Mouse (Mus musculus) hematopoietic stem cell, adult 5-6 weeks (primary cell): ENCODE results near the gene Pax9. TPM values are rescaled to one million over a fixed set of nuclear protein-coding genes. Genes with fewer than 3 reads are reported as not detected.
A peak's percentile ranks its signal among the peaks of the same experiment; 100 is the strongest.

Source experiments
- ATAC-seq, 2 experiments: fragments of 125-278 bp in 1 of 2; replicated peaks in 1 of 2; 2 replicates each; pipeline ENCODE4 v1.8.0; 2016 to 2017; ENCODE audit warnings: inconsistent platforms in 2 of 2, mild to moderate bottlenecking in 2 of 2, moderate number of reproducible peaks in 2 of 2, low read depth in 1 of 2, moderate TSS enrichment in 1 of 2; ENCODE audit not compliant: low FRiP score in 2 of 2, poor library complexity in 2 of 2, severe bottlenecking in 2 of 2, insufficient read depth in 1 of 2, low TSS enrichment in 1 of 2
- total RNA-seq: library from RNA; stranded (forward); fragments of 172-1452, 232-1000 nt; gene quantifications from 2 replicates; pipeline ENCODE4 v1.2.3, GENCODE M21; 2017

Pax9 gene
- 0.13 TPM in 1 of 2 replicates, not detected in the other for total RNA-seq

DNA sequence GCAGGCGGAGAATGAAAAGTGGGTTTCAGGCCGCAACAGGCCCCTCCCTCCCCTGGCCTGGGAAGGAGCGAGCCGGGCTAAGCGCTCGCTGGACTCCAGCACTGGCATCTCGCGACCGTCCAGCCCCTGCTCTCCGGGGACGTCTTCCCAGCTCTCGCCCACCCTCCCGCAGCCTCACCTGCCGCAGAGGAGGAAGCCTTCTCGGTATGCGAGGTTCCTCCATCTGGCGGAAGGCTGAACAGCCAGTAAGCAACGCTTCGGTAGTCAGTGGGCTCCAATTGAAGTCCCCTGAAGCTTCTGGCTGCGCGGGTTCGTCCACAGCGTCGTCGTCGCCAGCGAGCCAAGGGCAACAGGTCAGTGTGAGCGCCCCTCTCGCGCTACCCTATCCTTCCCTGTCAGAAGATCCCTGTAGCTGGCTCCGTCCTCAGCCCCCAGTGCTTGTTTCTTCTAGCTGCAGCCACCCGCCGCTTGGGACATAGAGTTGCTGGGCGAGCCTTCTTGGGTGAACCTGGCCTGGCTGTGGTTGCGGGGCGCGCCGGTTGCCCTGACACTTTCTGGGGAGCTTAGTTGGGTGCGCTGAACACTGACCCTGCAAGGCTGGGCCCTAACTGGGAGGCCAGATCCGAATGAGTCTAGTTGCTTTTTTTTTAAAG is at the start of gene Pax9:
Pax9 (plus strand) TSS at position 341 of the 653 bp plus-strand sequence.
- peak in 1 of 2 experiments; percentile 4; a peak in 1 of 4 replicates for ATAC-seq

DNA sequence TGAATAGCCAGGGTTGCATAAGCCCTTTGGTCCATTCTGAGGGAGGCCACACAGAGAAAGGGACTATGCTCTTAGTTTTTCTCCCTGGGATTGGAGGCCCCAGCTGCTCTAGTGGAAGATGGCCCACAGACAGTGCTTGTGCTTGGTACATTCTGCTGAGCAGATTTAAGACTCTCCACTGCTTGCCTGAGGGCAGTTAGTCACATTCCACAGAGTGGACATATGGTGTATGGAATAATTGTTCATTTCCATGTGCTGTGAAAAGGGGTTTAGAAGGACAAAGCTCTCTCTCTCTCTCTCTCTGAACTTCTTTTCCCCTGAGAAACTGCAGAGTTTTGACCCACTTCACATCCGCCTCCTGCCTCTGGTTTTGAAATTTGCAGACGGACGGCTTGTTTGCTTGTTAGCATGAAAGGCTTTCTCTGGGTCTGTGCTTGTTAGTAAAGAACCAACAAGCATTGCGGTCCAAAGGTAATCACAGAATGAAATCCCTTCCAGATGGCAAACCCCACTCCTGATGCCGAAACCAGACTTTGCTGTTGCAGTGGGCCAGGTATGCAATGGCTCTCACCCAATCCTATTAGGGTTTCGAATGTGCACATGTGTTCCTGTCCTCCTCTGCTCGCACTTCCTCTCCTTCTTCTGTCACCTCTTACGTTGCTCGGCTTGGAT is 22.0 kb upstream of the Pax9 start:
- ATAC-seq, result no peak

DNA sequence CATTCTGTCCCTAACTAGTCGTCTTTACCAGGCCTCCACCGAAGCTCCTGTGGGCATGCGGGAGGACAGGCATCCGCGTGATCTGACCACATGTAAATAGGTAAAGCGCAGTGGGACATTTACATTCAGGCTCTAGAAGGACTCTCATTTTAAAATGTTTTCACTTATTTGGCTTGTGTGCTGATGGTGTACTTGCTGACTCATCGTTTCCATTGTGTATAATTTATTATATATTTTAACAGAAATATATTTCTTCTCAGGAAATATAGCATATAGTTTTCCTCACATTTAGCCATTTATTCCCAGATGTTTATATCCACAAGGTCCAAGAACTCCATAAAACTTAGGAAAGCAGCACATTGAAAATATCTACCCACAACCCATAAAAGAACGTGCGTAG is 20.8 kb upstream of the Pax9 start:
- ATAC-seq, result no peak

DNA sequence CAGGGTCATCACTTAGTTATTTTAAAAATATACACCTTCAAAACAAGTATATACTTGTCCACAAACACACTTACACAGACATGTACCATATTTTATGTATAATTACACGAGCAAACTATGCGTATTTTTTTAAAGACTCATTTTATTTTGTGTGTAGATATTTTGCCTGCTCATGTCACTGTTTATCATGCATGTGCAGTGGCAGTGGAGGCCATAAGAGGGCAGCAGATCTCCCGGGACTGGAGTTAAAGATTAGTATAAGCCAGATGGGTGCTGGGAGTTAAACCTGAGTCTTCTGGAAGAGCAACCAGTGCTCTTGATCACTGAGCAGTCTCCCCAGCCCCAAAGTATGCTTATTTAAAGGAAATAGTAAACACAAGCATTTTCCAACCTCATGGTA is 16.8 kb upstream of the Pax9 start:
- ATAC-seq, result 0 out of 4 replicates have a peak, but pooled peaks of 1 of the 2 experiments have one; percentile 23

DNA sequence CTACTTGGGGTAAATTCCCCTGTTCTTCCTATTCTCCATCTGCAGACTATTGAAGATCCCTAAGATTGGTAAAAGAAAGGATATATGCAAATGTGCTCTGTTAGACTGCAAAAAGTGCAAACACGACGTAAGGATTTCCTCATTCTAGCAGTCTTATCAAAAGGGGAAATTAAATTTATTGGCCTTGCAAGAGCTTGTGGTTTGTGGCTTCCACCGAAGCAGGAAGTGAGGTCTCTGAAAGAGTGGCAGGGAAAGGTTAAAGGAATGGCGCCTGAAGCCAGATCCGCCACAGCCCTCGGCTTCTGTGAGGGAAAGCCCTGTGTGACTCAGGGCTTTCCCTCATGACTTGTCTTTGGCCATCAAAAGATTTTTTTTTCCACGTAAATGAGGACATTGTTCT is 13.9 kb upstream of the Pax9 start:
- ATAC-seq, result peak; percentile 96 to 97

DNA sequence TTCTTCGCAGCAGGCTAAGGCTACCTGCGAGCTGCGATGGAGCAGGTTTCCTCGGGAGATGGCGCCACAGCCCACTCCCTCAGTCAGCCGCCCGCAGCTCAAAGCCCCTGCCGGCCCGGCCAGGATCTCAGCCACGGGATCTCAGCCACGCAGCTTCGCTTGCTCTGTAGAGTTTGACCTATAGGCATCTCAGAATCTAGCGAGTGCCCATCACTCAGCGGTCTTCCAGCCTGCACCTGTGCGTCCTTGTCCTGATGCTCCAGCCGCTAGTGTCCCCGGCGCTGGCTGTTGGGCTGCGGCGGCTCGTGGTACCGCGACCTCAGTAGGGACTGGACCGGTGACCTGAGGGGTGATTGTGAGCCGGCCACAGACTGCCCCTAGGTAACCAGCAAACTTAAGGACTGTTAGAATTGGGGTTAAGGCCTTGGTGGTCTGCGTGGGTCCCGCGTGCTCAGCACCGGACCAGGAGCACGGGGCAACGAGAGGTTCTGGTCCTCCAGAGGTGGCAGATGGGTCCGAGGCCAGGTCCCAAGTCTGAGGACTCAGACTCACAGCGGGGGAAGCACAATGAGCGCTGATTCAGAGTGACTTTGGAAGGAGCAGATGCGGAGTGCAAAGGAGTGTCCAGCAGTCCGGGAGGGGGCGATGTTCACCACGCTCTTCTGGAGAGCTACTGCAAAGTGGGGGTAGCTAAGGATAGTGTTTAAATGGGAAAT is 10.3 kb upstream of the Pax9 start:
- no peak for ATAC-seq

DNA sequence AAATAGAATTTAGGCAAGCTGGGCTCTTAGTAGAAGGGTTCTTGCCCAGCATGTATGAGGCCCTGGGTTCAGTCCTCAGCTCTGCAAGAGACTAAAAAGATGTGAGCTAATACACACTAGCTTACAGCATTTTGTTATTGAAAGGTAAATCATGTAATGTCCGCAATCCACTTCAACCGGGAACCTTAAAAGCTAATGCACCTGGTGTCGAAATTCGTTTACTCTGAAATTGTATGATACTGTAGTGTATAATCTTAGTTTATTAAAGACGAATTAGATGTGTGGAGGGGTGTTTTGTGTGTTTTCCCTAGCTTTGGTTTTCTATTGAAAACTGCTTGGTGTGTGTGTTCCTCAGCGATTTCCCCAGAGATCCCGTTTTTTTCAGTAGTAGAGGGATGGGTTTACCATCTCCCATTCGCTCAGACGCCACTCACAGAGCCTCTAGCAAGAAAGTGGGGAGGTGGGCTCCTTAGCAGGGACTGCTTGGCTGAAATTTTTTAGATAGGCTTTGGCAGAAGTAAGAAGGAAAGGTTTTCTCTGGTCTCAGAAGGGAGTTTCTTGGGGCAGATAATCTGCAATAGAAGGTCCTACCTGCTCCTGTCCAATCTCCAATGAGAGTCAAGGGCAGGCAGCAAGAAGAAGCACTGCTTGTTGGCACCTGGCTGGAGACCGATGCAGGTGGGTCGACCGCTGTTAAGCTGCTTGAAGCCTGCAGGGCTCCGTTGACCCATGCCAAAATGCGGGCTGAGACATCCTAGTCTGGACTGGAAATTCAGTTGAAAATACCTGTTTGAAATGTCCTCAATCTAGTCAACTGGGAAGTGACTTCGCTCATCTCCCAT is 3.7 kb upstream of the Pax9 start:
- ATAC-seq, result no peak

DNA sequence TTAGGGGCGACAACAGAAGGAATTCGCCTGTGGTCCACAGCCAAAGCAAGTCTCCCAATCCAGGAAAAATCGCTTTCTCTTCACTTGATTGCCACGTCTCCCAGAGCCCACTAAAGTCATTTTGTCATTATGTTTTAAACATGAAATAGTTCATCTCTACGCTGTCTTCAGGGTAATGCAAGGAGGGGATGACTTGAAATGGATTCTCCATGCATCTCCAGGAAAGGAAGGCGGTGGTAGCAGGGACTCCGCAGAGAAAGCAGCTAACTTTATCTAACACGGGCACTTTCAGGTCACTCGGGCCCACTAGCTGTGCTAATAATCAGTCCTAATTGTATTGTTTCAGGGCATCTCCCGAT is 3.1 kb upstream of the Pax9 start:
- ATAC-seq, result no peak

DNA sequence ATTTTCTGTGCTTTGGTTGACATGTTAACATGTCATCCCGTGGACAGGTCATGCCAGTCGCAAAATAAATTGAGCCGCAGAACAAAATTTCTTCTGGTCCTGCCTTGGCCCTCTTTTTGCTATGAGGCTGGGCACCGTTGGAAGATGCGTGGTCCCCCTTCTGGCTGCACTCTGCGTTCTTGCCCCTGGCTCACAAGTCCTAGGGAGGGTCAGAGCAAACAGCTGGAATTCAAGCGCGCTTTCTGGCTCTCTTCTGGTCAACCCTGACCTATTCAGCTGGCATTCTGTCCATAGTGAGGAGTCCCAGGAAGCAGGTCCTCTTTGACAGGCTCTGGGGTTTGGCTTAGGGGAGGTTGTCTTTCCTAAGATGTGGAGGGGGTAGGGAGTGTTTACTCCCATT is 2.6 kb upstream of the Pax9 start:
- ATAC-seq, result no peak

DNA sequence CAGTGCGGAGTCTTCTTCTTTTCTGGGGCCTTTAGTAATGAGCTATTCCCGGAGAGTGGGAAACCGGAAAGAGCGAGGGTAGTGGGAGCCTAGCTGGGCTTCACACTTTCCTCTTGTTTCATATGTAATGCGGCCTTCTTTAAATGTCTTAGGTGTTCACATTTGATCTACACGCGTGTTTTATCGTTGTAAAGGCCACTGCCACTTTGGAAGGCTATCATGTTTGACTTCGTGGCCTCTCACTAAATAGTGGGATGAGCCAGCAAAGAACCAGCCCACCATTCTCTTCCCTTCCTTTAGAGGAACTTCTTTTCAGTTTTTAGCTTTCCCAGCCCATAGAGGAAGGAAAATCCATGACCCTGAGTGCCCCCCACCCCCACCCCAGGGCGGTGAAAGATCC is 2.2 kb upstream of the Pax9 start:
- no peak for ATAC-seq

DNA sequence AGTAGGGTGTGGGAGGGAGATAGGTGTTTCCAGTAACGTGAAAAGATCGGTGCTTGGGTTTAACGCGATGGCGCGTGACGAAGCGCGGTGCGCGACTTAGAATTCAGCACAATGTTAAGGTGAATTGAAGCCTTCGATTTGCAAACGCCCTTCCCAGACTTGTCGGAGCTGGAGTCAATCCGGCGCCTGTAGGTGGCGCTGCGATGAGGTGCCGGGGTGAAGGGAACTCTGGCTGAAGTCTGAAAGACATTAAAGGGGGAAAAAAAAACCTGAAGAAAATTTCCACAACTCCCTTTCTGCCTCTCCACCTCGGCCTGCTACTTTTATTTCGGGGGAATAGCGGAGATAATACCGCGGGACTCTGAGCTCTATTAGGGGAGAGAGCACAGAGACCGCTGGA is 1.8 kb upstream of the Pax9 start:
- ATAC-seq, result no peak

DNA sequence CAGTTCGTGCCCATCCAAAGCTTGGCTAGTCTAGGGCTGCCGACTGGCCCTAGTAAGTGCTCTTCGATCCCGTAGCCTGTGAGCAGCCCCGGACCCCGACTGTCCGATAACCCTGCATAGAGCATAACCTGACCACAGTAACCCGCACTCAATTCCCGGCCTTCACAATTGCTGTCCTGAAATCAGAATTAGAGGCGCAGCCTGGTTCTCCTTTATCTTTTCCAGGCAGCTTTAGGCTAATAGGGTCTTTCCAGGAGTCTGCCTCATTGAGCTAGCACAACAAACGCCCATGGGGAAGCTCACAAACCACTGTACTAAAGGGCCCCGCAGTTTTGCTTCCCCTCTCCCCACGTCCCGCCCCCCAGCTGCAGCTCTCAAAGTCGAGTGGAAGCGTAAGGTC is 1.2 kb upstream of the Pax9 start:
- no peak for ATAC-seq

DNA sequence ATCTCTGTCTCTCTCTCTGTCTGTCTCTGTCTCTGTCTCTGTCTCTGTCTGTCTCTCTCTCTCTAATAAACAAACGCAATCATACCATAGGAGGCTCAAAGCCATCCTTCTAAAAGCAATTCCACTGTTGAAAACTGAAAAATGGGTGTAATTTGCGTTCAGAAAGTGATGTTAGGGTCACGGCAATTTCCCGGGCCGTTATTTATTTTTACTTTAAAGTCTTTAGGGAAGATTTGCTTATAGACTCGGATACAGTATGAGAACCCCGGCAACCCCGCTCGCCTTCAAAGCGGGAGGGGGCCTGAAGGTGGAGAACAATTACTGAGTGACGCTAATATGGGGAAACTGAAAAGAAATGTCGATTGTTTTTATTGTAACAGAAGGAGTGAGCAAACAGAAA is 566 bp upstream of the Pax9 start:
- no peak for ATAC-seq

DNA sequence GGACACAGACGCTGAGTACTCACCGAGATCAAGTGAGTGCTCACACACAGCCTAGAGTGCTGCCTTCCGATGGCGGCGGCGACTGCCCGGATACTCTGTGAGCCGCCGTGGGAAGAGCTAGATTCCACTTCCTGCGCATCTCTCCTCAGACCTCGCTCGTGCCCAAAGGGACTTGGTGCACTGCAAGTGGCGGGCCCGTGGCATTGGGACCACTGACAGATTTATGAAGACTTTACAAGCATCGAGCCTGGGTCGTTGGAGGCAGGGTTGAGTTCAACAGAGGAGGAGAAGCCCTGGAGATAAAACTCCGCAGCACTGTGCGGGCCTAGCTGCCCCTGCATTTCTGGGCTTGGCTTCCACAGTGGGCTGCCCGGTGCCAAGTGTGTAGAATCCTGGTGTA is 969 bp downstream of the Pax9 start:
- no peak for ATAC-seq

DNA sequence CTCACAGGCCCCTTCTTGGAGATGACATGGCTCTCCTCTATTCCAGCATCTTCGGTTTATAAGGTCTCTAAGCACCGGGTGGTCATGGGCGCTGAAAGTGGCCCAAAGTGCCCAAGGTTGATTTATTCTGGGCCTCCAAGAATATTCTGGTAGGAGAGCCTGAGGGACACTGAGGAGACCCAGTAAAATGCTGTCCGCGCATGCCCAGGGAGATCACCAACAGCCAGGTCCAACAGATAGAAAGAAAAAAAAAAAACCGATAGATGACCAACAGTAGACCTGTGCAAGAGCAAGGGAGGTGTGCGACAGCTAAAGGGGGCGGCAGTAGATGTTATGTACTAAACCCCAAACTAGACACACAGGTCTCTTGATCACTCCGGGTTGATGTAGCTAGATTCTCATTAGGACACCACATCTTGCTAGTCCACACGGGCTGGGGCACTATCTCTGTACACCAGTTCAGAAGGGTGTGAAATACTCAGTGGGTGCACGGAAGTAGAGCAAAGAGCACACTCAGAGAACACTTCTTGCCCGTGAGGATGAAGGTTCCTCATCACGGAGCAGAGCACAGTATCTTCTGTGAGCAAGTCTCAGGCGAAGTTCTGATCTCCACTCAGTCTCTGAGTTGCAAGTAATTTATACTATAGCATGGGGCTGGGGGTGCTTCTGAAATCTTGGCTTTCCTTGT is 2.0 kb downstream of the Pax9 start:
- no peak for ATAC-seq

DNA sequence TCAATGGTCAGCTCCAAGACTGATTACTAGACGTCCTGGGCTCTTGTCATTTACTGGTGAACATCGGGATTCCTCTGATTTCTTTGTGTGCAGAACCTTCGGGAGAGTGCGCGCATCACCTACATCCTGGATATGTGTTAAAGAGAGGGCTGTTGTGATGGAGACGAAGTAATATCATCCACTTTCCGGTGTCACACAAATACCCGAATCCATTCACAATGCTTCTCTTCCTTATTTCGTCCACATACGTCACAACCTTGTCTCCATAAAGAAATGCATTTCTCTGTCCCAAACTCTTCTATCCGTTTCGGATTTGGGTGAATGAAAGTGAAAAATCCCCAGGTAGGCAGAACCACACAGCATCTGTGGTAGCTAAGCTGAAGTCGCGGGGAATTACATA is 2.8 kb downstream of the Pax9 start:
- ATAC-seq, result no peak

DNA sequence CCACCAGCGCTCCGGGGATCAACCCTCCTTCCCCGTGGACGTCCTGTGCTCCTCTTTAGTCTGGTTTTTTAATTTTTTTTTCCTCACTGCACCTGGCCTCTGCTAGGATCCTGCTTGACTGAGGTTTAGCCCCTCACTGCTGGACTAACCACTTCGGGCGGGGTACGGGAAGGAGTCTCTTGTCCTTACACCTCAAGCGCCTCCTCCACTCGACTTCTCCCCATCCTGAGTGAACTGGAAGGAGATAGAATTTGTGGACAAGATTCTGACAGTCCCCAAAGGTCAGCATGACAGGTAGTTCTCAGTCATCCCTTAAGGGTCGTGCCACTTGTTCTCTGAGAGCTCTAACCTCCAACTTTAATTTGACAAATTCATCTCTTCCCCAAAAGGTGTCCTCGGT is 3.4 kb downstream of the Pax9 start:
- no peak for ATAC-seq
